Mouse (Mus musculus): ENCODE results near the gene Nek7.

GRCm38 (mm10) chr1:138587812-138588211, 32.1 kb downstream of the Nek7 start:
- TF ChIP-seq CTCF (IDR thresholded peaks at IDR 0.05; ENCODE audit: control insufficient read depth, insufficient read depth, insufficient replicate concordance, low read depth, low read length) (no peak), POLR2A (IDR thresholded peaks at IDR 0.05; ENCODE audit: control insufficient read depth, low read depth, low read length) (no peak)

All from testis, adult 2 months (tissue).